Mouse (Mus musculus) adrenal gland, postnatal 10 days (tissue): ENCODE measurements around the gene Map10. TPM values are rescaled to one million over a fixed set of nuclear protein-coding genes. Genes with fewer than 3 reads are reported as not detected.

Experiments
- DNase-seq: peaks from one replicate; pipeline ENCODE4 v3.0.0; 2021; ENCODE audit warnings: mixed read lengths
- total RNA-seq, 2 experiments: library from RNA; stranded (reverse); gene quantifications; 2 replicates each; pipeline ENCODE4 v1.2.3; 2021

Map10 gene
- total RNA-seq, 2 experiments from 2014 or later = 3.4 to 3.5 TPM

- DNase-seq = no peak
These were observed 47.0 kb downstream of the Map10 start for GRCm38 (mm10) chr8:125716613-125717012.

DNA sequence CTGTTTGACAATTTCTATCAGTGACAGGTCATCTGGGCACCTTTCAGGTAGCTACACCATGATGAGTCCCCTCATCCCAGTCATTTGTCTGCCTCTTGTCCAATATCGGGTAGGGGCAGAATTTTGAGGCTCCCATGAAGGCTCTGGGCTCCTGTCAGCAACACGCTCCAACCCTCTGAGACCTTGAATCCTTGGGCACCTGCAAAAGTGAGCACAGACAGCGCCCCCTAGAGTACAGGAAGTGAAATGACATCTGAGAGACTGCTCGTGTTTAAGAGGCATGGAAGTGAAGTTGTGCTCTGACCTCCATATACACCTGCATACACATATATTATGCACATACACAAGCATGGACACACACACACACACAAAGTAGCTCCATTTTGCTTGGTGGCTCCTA, 49.3 kb downstream of the Map10 start:
- no peak for DNase-seq

GRCm38 (mm10) chr8:125722675-125723074, 53.1 kb downstream of the Map10 start:
- DNase-seq = no peak

Other genes starting within 250 kb of the Map10 start
- gene Sipa1l2, start 100.0 kb upstream of the Map10 start, total RNA-seq = 10 to 100 TPM; 29.1 to 36.5 TPM
- 10 to 100 TPM; 14.4 to 16.8 TPM for gene Ntpcr, start 60.1 kb downstream of the Map10 start, total RNA-seq
- gene Pcnx2, start 228.5 kb downstream of the Map10 start, total RNA-seq = under 1 TPM; 0.45 to 0.97 TPM
- gene Map3k21, start 240.6 kb downstream of the Map10 start, total RNA-seq = 1 to 10 TPM; 1.1 TPM